Mouse (Mus musculus): ENCODE results near the gene Coro1b. TPM values are rescaled to one million over a fixed set of nuclear protein-coding genes. Genes with fewer than 3 reads are reported as not detected.
A peak's percentile ranks its signal among the peaks of the same experiment; 100 is the strongest.

Gene Coro1b
- polyA plus RNA-seq, 1 experiment from 2014 or later, result 124 TPM

- WGBS, result 4% methylated on average over 8 of the region's 8 CpGs
- H3K27ac ChIP-seq (replicated peaks; ENCODE audit: low read depth, low read length), result 0 out of 2 replicates have a peak overlapping the region, but pooled peaks have one; percentile 36
These were observed 400 bp downstream of the Coro1b start for GRCm38 (mm10) chr19:4148819-4149218.

GRCm38 (mm10) chr19:4149283-4149682, 864 bp downstream of the Coro1b start:
- H3K36me3 ChIP-seq (ENCODE audit: control insufficient read depth, insufficient read depth, low read length), result peaks cover 11% of the 10 kb centered on the region
- DNase-seq (ENCODE audit: low spot score) (no peak), ATAC-seq (ENCODE audit: insufficient number of reproducible peaks, low FRiP score, low TSS enrichment, low read depth) (no peak)
- no peak overlapping the region for H3K27ac ChIP-seq (replicated peaks; ENCODE audit: low read depth, low read length)
- peak overlapping the region; percentile 85 for H3K9ac ChIP-seq (ENCODE audit: low read length)
- H3K9me3 ChIP-seq (ENCODE audit: control insufficient read depth, low read length), result no peaks in the 10 kb centered on the region
- H3K27me3 ChIP-seq (ENCODE audit: control insufficient read depth, insufficient read depth, low read length), result no peaks in the 10 kb centered on the region
- H3K4me3 ChIP-seq (ENCODE audit: low read depth, low read length), result peak overlapping the region; percentile 86
- 82% methylated on average over 11 of the region's 11 CpGs for WGBS
- H3K4me2 ChIP-seq (ENCODE audit: low read depth, severe bottlenecking), result peak overlapping the region; percentile 90
- H3K4me1 ChIP-seq (ENCODE audit: control insufficient read depth, insufficient read depth, low read length), result peaks cover 15% of the 10 kb centered on the region

More at GRCm38 (mm10) chr19:4148819-4149218, 400 bp downstream of the Coro1b start:
- peak overlapping the region; percentile 90 for H3K4me2 ChIP-seq (ENCODE audit: low read depth, severe bottlenecking)
- peak overlapping the region; percentile 85 for H3K9ac ChIP-seq (ENCODE audit: low read length)
- ATAC-seq (ENCODE audit: insufficient number of reproducible peaks, low FRiP score, low TSS enrichment, low read depth), result no peak
- H3K4me3 ChIP-seq (ENCODE audit: low read depth, low read length), result peak overlapping the region; percentile 86
- H3K36me3 ChIP-seq (ENCODE audit: control insufficient read depth, insufficient read depth, low read length), result peaks cover 11% of the 10 kb centered on the region
- H3K4me1 ChIP-seq (ENCODE audit: control insufficient read depth, insufficient read depth, low read length), result peaks cover 15% of the 10 kb centered on the region
- no peak for DNase-seq (ENCODE audit: low spot score)
- H3K9me3 ChIP-seq (ENCODE audit: control insufficient read depth, low read length), result no peaks in the 10 kb centered on the region
- no peaks in the 10 kb centered on the region for H3K27me3 ChIP-seq (ENCODE audit: control insufficient read depth, insufficient read depth, low read length)

- DNase-seq (ENCODE audit: low spot score) (no peak), ATAC-seq (ENCODE audit: insufficient number of reproducible peaks, low FRiP score, low TSS enrichment, low read depth) (no peak)
- no peak overlapping the region for H3K4me2 ChIP-seq (ENCODE audit: low read depth, severe bottlenecking)
- no peak overlapping the region for H3K27ac ChIP-seq (replicated peaks; ENCODE audit: low read depth, low read length)
- H3K36me3 ChIP-seq (ENCODE audit: control insufficient read depth, insufficient read depth, low read length), result peaks cover 11% of the 10 kb centered on the region
- no peak overlapping the region for H3K9ac ChIP-seq (ENCODE audit: low read length)
- no peaks in the 10 kb centered on the region for H3K27me3 ChIP-seq (ENCODE audit: control insufficient read depth, insufficient read depth, low read length)
- no peak overlapping the region for H3K4me3 ChIP-seq (ENCODE audit: low read depth, low read length)
- H3K9me3 ChIP-seq (ENCODE audit: control insufficient read depth, low read length), result no peaks in the 10 kb centered on the region
- 96% methylated on average over 17 of the region's 17 CpGs for WGBS
- H3K4me1 ChIP-seq (ENCODE audit: control insufficient read depth, insufficient read depth, low read length), result peaks cover 15% of the 10 kb centered on the region
These were observed 1.5 kb downstream of the Coro1b start for GRCm38 (mm10) chr19:4149764-4150461.

GRCm38 (mm10) chr19:4150567-4151487, 2.4 kb downstream of the Coro1b start:
- Histone ChIP-seq H3K4me2 (ENCODE audit: low read depth, severe bottlenecking) (no peak overlapping the region), H3K4me3 (ENCODE audit: low read depth, low read length) (no peak overlapping the region), H3K27ac (replicated peaks; ENCODE audit: low read depth, low read length) (no peak overlapping the region), H3K9me3 (ENCODE audit: control insufficient read depth, low read length) (no peaks in the 10 kb centered on the region), H3K36me3 (ENCODE audit: control insufficient read depth, insufficient read depth, low read length) (peaks cover 11% of the 10 kb centered on the region), H3K27me3 (ENCODE audit: control insufficient read depth, insufficient read depth, low read length) (no peaks in the 10 kb centered on the region), H3K4me1 (ENCODE audit: control insufficient read depth, insufficient read depth, low read length) (peaks cover 15% of the 10 kb centered on the region), H3K9ac (ENCODE audit: low read length) (no peak overlapping the region)
- WGBS, result 91% methylated on average over 22 of the region's 22 CpGs
- DNase-seq (ENCODE audit: low spot score), result no peak
- ATAC-seq (ENCODE audit: insufficient number of reproducible peaks, low FRiP score, low TSS enrichment, low read depth), result no peak

- no peak overlapping the region for H3K9ac ChIP-seq (ENCODE audit: low read length)
- 72% methylated on average over 5 of the region's 5 CpGs for WGBS
- peaks cover 17% of the 10 kb centered on the region for H3K36me3 ChIP-seq (ENCODE audit: control insufficient read depth, insufficient read depth, low read length)
- no peak overlapping the region for H3K27ac ChIP-seq (replicated peaks; ENCODE audit: low read depth, low read length)
- no peak for DNase-seq (ENCODE audit: low spot score)
- ATAC-seq (ENCODE audit: insufficient number of reproducible peaks, low FRiP score, low TSS enrichment, low read depth), result no peak
- no peaks in the 10 kb centered on the region for H3K27me3 ChIP-seq (ENCODE audit: control insufficient read depth, insufficient read depth, low read length)
- peaks cover 15% of the 10 kb centered on the region for H3K4me1 ChIP-seq (ENCODE audit: control insufficient read depth, insufficient read depth, low read length)
- no peak overlapping the region for H3K4me2 ChIP-seq (ENCODE audit: low read depth, severe bottlenecking)
- no peaks in the 10 kb centered on the region for H3K9me3 ChIP-seq (ENCODE audit: control insufficient read depth, low read length)
- H3K4me3 ChIP-seq (ENCODE audit: low read depth, low read length), result no peak overlapping the region
These were observed 3.1 kb downstream of the Coro1b start for GRCm38 (mm10) chr19:4151488-4151860.

GRCm38 (mm10) chr19:4151898-4152297, 3.5 kb downstream of the Coro1b start:
- H3K27ac ChIP-seq (replicated peaks; ENCODE audit: low read depth, low read length), result no peak overlapping the region
- 91% methylated on average over 5 of the region's 5 CpGs for WGBS
- peaks cover 17% of the 10 kb centered on the region for H3K36me3 ChIP-seq (ENCODE audit: control insufficient read depth, insufficient read depth, low read length)

GRCm38 (mm10) chr19:4152445-4153231, 4.2 kb downstream of the Coro1b start:
- ATAC-seq (ENCODE audit: insufficient number of reproducible peaks, low FRiP score, low TSS enrichment, low read depth), result no peak
- H3K27ac ChIP-seq (replicated peaks; ENCODE audit: low read depth, low read length), result no peak overlapping the region
- no peaks in the 10 kb centered on the region for H3K9me3 ChIP-seq (ENCODE audit: control insufficient read depth, low read length)
- DNase-seq (ENCODE audit: low spot score), result no peak
- peaks cover 21% of the 10 kb centered on the region for H3K36me3 ChIP-seq (ENCODE audit: control insufficient read depth, insufficient read depth, low read length)
- H3K4me1 ChIP-seq (ENCODE audit: control insufficient read depth, insufficient read depth, low read length), result peaks cover 14% of the 10 kb centered on the region
- H3K9ac ChIP-seq (ENCODE audit: low read length), result no peak overlapping the region
- no peak overlapping the region for H3K4me3 ChIP-seq (ENCODE audit: low read depth, low read length)
- 85% methylated on average over 8 of the region's 8 CpGs for WGBS
- no peaks in the 10 kb centered on the region for H3K27me3 ChIP-seq (ENCODE audit: control insufficient read depth, insufficient read depth, low read length)
- H3K4me2 ChIP-seq (ENCODE audit: low read depth, severe bottlenecking), result no peak overlapping the region

More at GRCm38 (mm10) chr19:4151898-4152297, 3.5 kb downstream of the Coro1b start:
- no peaks in the 10 kb centered on the region for H3K9me3 ChIP-seq (ENCODE audit: control insufficient read depth, low read length)
- ATAC-seq (ENCODE audit: insufficient number of reproducible peaks, low FRiP score, low TSS enrichment, low read depth) (no peak), DNase-seq (ENCODE audit: low spot score) (no peak)
- no peak overlapping the region for H3K4me3 ChIP-seq (ENCODE audit: low read depth, low read length)
- no peaks in the 10 kb centered on the region for H3K27me3 ChIP-seq (ENCODE audit: control insufficient read depth, insufficient read depth, low read length)
- H3K4me2 ChIP-seq (ENCODE audit: low read depth, severe bottlenecking), result no peak overlapping the region
- H3K4me1 ChIP-seq (ENCODE audit: control insufficient read depth, insufficient read depth, low read length), result peaks cover 15% of the 10 kb centered on the region
- no peak overlapping the region for H3K9ac ChIP-seq (ENCODE audit: low read length)

GRCm38 (mm10) chr19:4153232-4153654, 4.8 kb downstream of the Coro1b start, which contains the start of gene Ptprcap:
Gene Ptprcap (plus strand): TSS chr19:4153604.
- ATAC-seq (ENCODE audit: insufficient number of reproducible peaks, low FRiP score, low TSS enrichment, low read depth) (no peak), DNase-seq (ENCODE audit: low spot score) (no peak)
- Histone ChIP-seq H3K4me3 (ENCODE audit: low read depth, low read length) (no peak within 1 kb of the TSS), H3K9me3 (ENCODE audit: control insufficient read depth, low read length) (no peaks in the 10 kb centered on the region), H3K9ac (ENCODE audit: low read length) (no peak within 1 kb of the TSS), H3K27ac (replicated peaks; ENCODE audit: low read depth, low read length) (no peak within 1 kb of the TSS), H3K27me3 (ENCODE audit: control insufficient read depth, insufficient read depth, low read length) (no peaks in the 10 kb centered on the region), H3K4me1 (ENCODE audit: control insufficient read depth, insufficient read depth, low read length) (peaks cover 8% of the 10 kb centered on the region), H3K4me2 (ENCODE audit: low read depth, severe bottlenecking) (no peak within 1 kb of the TSS), H3K36me3 (ENCODE audit: control insufficient read depth, insufficient read depth, low read length) (peaks cover 23% of the 10 kb centered on the region)
- 76% methylated on average over 11 of the region's 11 CpGs for WGBS
